Mouse (Mus musculus) MEL (cell line): Measurements from ENCODE around the gene Chst8. TPM values are rescaled to one million over a fixed set of nuclear protein-coding genes. Genes with fewer than 3 reads are reported as not detected.

ENCODE experiments used
- DNase-seq: peaks from one replicate; pipeline ENCODE4 v3.0.0; 2011; ENCODE audit warnings: low read depth, low spot score
- H3K27ac ChIP-seq: 2 replicates; pipeline ENCODE4 v1.5.1; 2012; ENCODE audit warnings: low read depth, mild to moderate bottlenecking, control low read depth, low read length, moderate library complexity; ENCODE audit not compliant: control insufficient read depth
- H3K27me3 ChIP-seq, 2 experiments: fragments of 150-350 bp in 1 of 2; sonication (generic) in 1 of 2; 2 replicates each; pipeline ENCODE4 v1.6.1; 2012; ENCODE audit warnings: low read length in 2 of 2, mild to moderate bottlenecking in 2 of 2, improper control_type of control experiment in 1 of 2, moderate library complexity in 1 of 2; ENCODE audit not compliant: insufficient read depth in 2 of 2, control insufficient read depth in 1 of 2
- H3K36me3 ChIP-seq, 2 experiments: 2 replicates each; pipeline ENCODE4 v1.6.1; 2012 to 2014; ENCODE audit warnings: low read length in 2 of 2, improper control_type of control experiment in 1 of 2, inconsistent platforms in 1 of 2, mild to moderate bottlenecking in 1 of 2; ENCODE audit not compliant: insufficient read depth in 2 of 2, control insufficient read depth in 1 of 2
- H3K4me1 ChIP-seq, 2 experiments: fragments of 150-350 bp in 1 of 2; sonication (generic) in 1 of 2; 2 replicates each; pipeline ENCODE4 v1.6.1; 2012; ENCODE audit warnings: low read length in 2 of 2, improper control_type of control experiment in 1 of 2, mild to moderate bottlenecking in 1 of 2; ENCODE audit not compliant: insufficient read depth in 2 of 2, control insufficient read depth in 1 of 2
- H3K4me3 ChIP-seq, 2 experiments: fragments of 150-350 bp in 1 of 2; sonication (generic) in 1 of 2; 2 replicates each; pipeline ENCODE4 v1.5.1; 2012; ENCODE audit warnings: low read depth in 2 of 2, low read length in 2 of 2, mild to moderate bottlenecking in 2 of 2, moderate library complexity in 2 of 2, control low read depth in 1 of 2, improper control_type of control experiment in 1 of 2; ENCODE audit not compliant: control insufficient read depth in 1 of 2, insufficient read depth in 1 of 2
- H3K79me2 ChIP-seq: 2 replicates; pipeline ENCODE4 v1.6.1; 2012; ENCODE audit warnings: mild to moderate bottlenecking, low read length, moderate library complexity; ENCODE audit not compliant: control insufficient read depth, poor library complexity, insufficient read depth
- H3K9ac ChIP-seq: 2 replicates; pipeline ENCODE4 v1.6.1; 2012; ENCODE audit warnings: low read depth, mild to moderate bottlenecking, control low read depth, low read length, moderate library complexity; ENCODE audit not compliant: control insufficient read depth, poor library complexity, severe bottlenecking
- H3K9me3 ChIP-seq: fragments of 150-350 bp; sonication (generic); replicated peaks from 2 replicates; pipeline ENCODE4 v1.6.1; 2012; ENCODE audit warnings: mild to moderate bottlenecking, low read length, improper control_type of control experiment, moderate library complexity; ENCODE audit not compliant: insufficient read depth
- BHLHE40 ChIP-seq: IDR thresholded peaks from 2 replicates; pipeline ENCODE4 v1.6.1; 2012; ENCODE audit warnings: low read depth, mild to moderate bottlenecking, inconsistent platforms, low read length, improper control_type of control experiment, borderline replicate concordance
- CTCF ChIP-seq, 3 experiments: IDR thresholded peaks in 2 of 3; conservative IDR thresholded peaks in 1 of 3; 2 replicates each; pipeline ENCODE4 v1.5.1; 2011 to 2012; ENCODE audit warnings: low read length in 3 of 3, low read depth in 2 of 3, mild to moderate bottlenecking in 2 of 3, improper control_type of control experiment in 1 of 3, inconsistent platforms in 1 of 3, mixed read lengths in 1 of 3, moderate library complexity in 1 of 3; ENCODE audit not compliant: control insufficient read depth in 1 of 3, insufficient read depth in 1 of 3, poor library complexity in 1 of 3, severe bottlenecking in 1 of 3
- E2F4 ChIP-seq: IDR thresholded peaks from 2 replicates; pipeline ENCODE4 v1.6.1; 2011; ENCODE audit warnings: low read depth, low read length, improper control_type of control experiment, borderline replicate concordance
- ELF1 ChIP-seq: IDR thresholded peaks from 2 replicates; pipeline ENCODE4 v1.6.1; 2014; ENCODE audit warnings: low read depth, mild to moderate bottlenecking, inconsistent platforms, low read length, improper control_type of control experiment, moderate library complexity
- ETS1 ChIP-seq: IDR thresholded peaks from 2 replicates; pipeline ENCODE4 v1.6.1; 2012; ENCODE audit warnings: low read depth, mild to moderate bottlenecking, inconsistent platforms, low read length, improper control_type of control experiment, moderate library complexity
- GABPA ChIP-seq: IDR thresholded peaks from 2 replicates; pipeline ENCODE4 v1.6.1; 2012; ENCODE audit warnings: low read depth, mild to moderate bottlenecking, inconsistent platforms, low read length, improper control_type of control experiment, moderate library complexity
- GATA1 ChIP-seq: IDR thresholded peaks from 2 replicates; pipeline ENCODE4 v1.6.1; 2011; ENCODE audit warnings: low read depth, low read length, improper control_type of control experiment
- HCFC1 ChIP-seq: IDR thresholded peaks from 2 replicates; pipeline ENCODE4 v1.6.1; 2012; ENCODE audit warnings: low read depth, mild to moderate bottlenecking, inconsistent platforms, low read length, improper control_type of control experiment, moderate library complexity
- JUND ChIP-seq: IDR thresholded peaks from 2 replicates; pipeline ENCODE4 v1.6.1; 2011; ENCODE audit warnings: low read depth, mild to moderate bottlenecking, improper control_type of control experiment, low read length
- KAT2A ChIP-seq: conservative IDR thresholded peaks from 2 replicates; pipeline ENCODE4 v1.6.1; 2012; ENCODE audit warnings: low read depth, low read length, improper control_type of control experiment, inconsistent platforms
- MAZ ChIP-seq: IDR thresholded peaks from 2 replicates; pipeline ENCODE4 v1.6.1; 2012; ENCODE audit warnings: low read depth, mild to moderate bottlenecking, inconsistent platforms, low read length, improper control_type of control experiment
- MXI1 ChIP-seq: IDR thresholded peaks from 2 replicates; pipeline ENCODE4 v1.6.1; 2011; ENCODE audit warnings: mild to moderate bottlenecking, low read depth, low read length, improper control_type of control experiment
- POLR2AphosphoS5 ChIP-seq: IDR thresholded peaks from 2 replicates; pipeline ENCODE4 v1.6.1; 2012; ENCODE audit warnings: low read depth, borderline replicate concordance, mild to moderate bottlenecking, inconsistent platforms, low read length, moderate library complexity, mixed read lengths
- SMC3 ChIP-seq: IDR thresholded peaks from 2 replicates; pipeline ENCODE4 v1.6.1; 2011; ENCODE audit warnings: low read depth, low read length, improper control_type of control experiment
- TCF12 ChIP-seq: IDR thresholded peaks from 2 replicates; pipeline ENCODE4 v1.6.1; 2014; ENCODE audit warnings: low read depth, mild to moderate bottlenecking, inconsistent platforms, low read length, improper control_type of control experiment, moderate library complexity
- USF2 ChIP-seq, 2 experiments: IDR thresholded peaks; 2 replicates each; pipeline ENCODE4 v1.6.1; 2011 to 2012; ENCODE audit warnings: improper control_type of control experiment in 2 of 2, low read length in 2 of 2, borderline replicate concordance in 1 of 2, inconsistent platforms in 1 of 2, low read depth in 1 of 2, mild to moderate bottlenecking in 1 of 2; ENCODE audit not compliant: insufficient read depth in 1 of 2
- ZMIZ1 ChIP-seq: IDR thresholded peaks from 2 replicates; pipeline ENCODE4 v1.6.1; 2012; ENCODE audit warnings: low read depth, mild to moderate bottlenecking, inconsistent platforms, low read length, improper control_type of control experiment, moderate library complexity
- ZNF384 ChIP-seq: IDR thresholded peaks from 2 replicates; pipeline ENCODE4 v1.6.1; 2012; ENCODE audit warnings: low read depth, mild to moderate bottlenecking, inconsistent platforms, low read length, improper control_type of control experiment
- polyA plus RNA-seq, 2 experiments: library from polyadenylated mRNA; stranded (reverse) in 1 of 2; unstranded in 1 of 2; fragments of >175 nt in 1 of 2; fragments of >200 nt in 1 of 2; gene quantifications; 2 replicates each; pipeline versions ENCODE4 v1.2.1 to v1.2.4; 2012; ENCODE audit warnings: low replicate concordance in 2 of 2, low read depth in 1 of 2; ENCODE audit not compliant: insufficient read length in 2 of 2, insufficient read depth in 1 of 2, missing spikeins in 1 of 2
- total RNA-seq: library from RNA; depleted of rRNA; stranded (reverse); fragments of 300-350 nt; gene quantifications from 2 replicates; pipeline ENCODE4 v1.2.3, GENCODE M21; 2012

Chst8 gene
- total and polyA plus RNA-seq, 3 experiments: not detected

DNA sequence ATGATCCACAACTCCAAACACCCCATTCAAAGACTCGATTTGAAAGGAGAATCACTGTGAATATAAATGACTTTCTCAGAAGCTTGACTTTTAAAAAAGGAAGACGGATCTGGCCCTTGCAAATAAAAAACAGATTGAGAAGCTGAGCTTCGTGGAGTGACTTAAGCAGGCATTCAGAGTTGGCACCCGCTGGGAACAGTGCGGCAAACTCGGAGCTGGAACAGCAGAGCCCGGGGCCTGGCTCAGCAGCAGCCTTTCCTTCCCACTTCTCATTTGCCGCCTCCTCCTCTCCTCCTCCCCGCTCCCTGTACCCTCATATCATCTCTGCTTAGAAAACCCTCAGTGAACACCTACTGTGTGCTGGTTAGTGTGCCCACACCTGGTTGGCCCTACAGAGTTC is 34.1 kb downstream of the Chst8 start:
- no peaks in the 10 kb centered on the region for H3K27me3 ChIP-seq
- H3K4me1 ChIP-seq: no peaks in the 10 kb centered on the region
- H3K4me3 ChIP-seq: no peak overlapping the region
- H3K9me3 ChIP-seq: no peaks in the 10 kb centered on the region
- H3K27ac ChIP-seq: no peak overlapping the region
- no peaks in the 10 kb centered on the region for H3K36me3 ChIP-seq
- TF ChIP-seq GABPA (no peak), GATA1 (no peak), TCF12 (no peak), JUND (no peak), ZMIZ1 (no peak), ZNF384 (no peak)
- no peak overlapping the region for H3K9ac ChIP-seq
- H3K79me2 ChIP-seq: no peaks in the 10 kb centered on the region
- DNase-seq: no peak

DNA sequence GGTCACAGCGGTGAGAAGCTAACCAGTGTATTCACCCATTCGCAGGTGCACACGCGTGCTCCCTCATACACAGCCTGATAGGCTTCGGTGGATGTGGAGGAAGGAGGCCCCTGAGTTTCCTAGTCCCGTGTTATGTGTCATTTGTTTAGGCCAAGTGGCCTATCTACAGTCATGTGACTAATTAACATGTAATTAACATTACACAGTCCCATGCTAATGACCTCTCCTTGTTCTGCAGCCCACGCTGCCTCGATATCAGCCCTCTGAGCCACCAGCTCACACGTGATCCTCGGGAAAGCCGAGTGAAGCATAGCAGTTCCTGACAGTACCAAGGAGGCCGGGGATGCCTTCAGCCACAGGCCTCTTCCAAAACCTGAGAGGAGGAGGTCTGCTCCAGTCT is 36.9 kb downstream of the Chst8 start:
- no peaks in the 10 kb centered on the region for H3K79me2 ChIP-seq
- H3K4me1 ChIP-seq: no peaks in the 10 kb centered on the region
- TF ChIP-seq SMC3: no peak
- no peak for TF ChIP-seq USF2 (IDR thresholded peaks at IDR 0.05; ENCODE audit: borderline replicate concordance in 1 of 2, insufficient read depth in 1 of 2, low read depth in 1 of 2, low read length in 2 of 2)
- TF ChIP-seq HCFC1: no peak
- no peak for TF ChIP-seq GATA1
- TF ChIP-seq E2F4: no peak
- no peak for TF ChIP-seq MXI1
- TF ChIP-seq ETS1: no peak
- no peak for TF ChIP-seq ELF1
- no peak for TF ChIP-seq ZMIZ1
- no peak for TF ChIP-seq BHLHE40
- no peak for TF ChIP-seq ZNF384
- no peak for TF ChIP-seq POLR2AphosphoS5
- TF ChIP-seq MAZ: no peak
- no peak for TF ChIP-seq CTCF (IDR thresholded peaks at IDR 0.05 in 2 of 3, conservative IDR thresholded peaks at IDR 0.05 in 1 of 3; ENCODE audit: control insufficient read depth in 1 of 3, insufficient read depth in 1 of 3, low read depth in 2 of 3, low read length in 3 of 3, poor library complexity in 1 of 3, severe bottlenecking in 1 of 3)
- no peak for TF ChIP-seq GABPA
- no peak for TF ChIP-seq KAT2A
- TF ChIP-seq, all 39 proteins: peak for 0
- H3K36me3 ChIP-seq: no peaks in the 10 kb centered on the region
- no peak overlapping the region for H3K9ac ChIP-seq
- no peak for DNase-seq
- no peaks in the 10 kb centered on the region for H3K9me3 ChIP-seq
- H3K27me3 ChIP-seq: no peaks in the 10 kb centered on the region
- H3K27ac ChIP-seq: no peak overlapping the region
- H3K4me3 ChIP-seq: no peak overlapping the region
